Mouse (Mus musculus) C2C12 (cell line): ENCODE results near the gene Chn2.

Experiments
- CEBPB ChIP-seq: IDR thresholded peaks from one replicate; pipeline ENCODE4 v1.6.1; 2011; ENCODE audit warnings: low read depth, mild to moderate bottlenecking, control low read depth, moderate library complexity
- CTCF ChIP-seq: IDR thresholded peaks from one replicate; pipeline ENCODE4 v1.5.1; 2011; ENCODE audit not compliant: control insufficient read depth, insufficient read depth, insufficient read length
- FOSL1 ChIP-seq: IDR thresholded peaks from one replicate; pipeline ENCODE4 v1.8.0; 2011; ENCODE audit warnings: mild to moderate bottlenecking, low read length; ENCODE audit not compliant: poor library complexity, insufficient read depth, severe bottlenecking
- MAX ChIP-seq: IDR thresholded peaks from one replicate; pipeline ENCODE4 v1.6.1; 2011; ENCODE audit warnings: mild to moderate bottlenecking, control low read depth
- MYOD1 ChIP-seq: IDR thresholded peaks from one replicate; pipeline ENCODE4 v1.6.1; 2011; ENCODE audit warnings: low read depth; ENCODE audit not compliant: control insufficient read depth, insufficient read length
- MYOG ChIP-seq: IDR thresholded peaks from one replicate; pipeline ENCODE4 v1.6.1; 2011; ENCODE audit not compliant: control insufficient read depth, insufficient read length; ENCODE audit errors: extremely low read depth
- USF1 ChIP-seq: IDR thresholded peaks from one replicate; pipeline ENCODE4 v1.6.1; 2011; ENCODE audit warnings: low read depth, mild to moderate bottlenecking, control low read depth, moderate library complexity

DNA sequence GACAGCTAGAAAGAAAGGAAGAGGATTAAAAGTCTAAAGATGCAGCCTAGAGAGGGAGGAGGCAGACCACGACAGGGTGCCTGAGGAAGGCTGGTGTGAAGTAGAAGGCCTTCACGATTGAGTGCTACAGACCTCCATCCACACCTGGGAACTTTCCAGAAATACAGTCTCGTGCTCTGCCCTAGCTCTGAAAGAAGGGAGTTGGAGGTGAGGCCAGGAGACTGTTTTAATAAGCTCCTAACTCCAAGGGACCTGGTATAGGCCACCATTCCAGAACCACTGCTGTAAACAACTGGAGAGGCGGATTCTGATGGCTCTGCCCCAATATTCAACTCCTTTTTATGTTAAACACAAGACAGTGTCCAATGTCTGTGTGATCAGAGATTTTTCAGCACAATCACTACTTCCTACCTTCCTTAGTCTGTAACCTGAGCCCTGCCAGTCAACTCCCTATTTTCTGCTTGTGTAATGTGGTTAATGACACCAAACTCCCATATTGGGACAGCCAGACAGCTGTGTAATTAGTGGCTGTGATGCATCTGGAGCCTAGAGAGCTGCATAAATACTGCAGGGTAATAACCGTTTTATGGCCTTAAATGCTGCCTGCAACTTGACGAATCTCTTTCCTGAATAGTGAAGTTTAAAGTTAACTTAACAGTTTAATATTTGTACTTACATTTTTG is 109.6 kb downstream of the Chn2 start:
- TF ChIP-seq CTCF = no peak
- no peak for TF ChIP-seq MAX
- TF ChIP-seq USF1 = no peak
- no peak for TF ChIP-seq MYOG
- TF ChIP-seq CEBPB = peak; percentile 6
- peak; percentile 81 for TF ChIP-seq MYOD1
- TF ChIP-seq FOSL1 = no peak
